Mouse (Mus musculus): ENCODE measurements around the gene Atf7. TPM values are rescaled to one million over a fixed set of nuclear protein-coding genes. Genes with fewer than 3 reads are reported as not detected.

The Atf7 gene
- total RNA-seq, 2 experiments from 2014 or later = 45.6 to 49.2 TPM

DNA sequence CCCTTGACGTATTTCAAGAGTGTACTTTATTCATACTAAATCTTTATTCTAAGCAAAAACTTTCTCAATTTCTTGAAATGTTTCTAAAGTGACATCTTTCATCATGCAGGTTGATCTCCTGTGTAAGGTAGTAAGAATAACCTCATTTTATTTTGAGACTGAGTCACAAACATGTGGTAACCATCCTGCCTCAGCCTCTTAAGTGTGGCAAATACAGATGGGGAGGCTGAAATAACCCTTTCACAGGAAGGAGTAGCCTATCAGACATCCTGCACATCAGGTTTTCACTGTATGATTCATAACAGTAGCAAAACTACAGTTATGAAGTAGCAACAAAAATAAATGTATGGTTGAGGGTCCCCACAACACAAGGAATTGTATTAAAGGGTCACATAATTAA is 69.7 kb downstream of the Atf7 start:
- DNase-seq (ENCODE audit: low spot score in 2 of 2) = no peak

GRCm38 (mm10) chr15:102552599-102552998 is 72.7 kb downstream of the Atf7 start:
- DNase-seq (ENCODE audit: low spot score in 2 of 2) = no peak

DNA sequence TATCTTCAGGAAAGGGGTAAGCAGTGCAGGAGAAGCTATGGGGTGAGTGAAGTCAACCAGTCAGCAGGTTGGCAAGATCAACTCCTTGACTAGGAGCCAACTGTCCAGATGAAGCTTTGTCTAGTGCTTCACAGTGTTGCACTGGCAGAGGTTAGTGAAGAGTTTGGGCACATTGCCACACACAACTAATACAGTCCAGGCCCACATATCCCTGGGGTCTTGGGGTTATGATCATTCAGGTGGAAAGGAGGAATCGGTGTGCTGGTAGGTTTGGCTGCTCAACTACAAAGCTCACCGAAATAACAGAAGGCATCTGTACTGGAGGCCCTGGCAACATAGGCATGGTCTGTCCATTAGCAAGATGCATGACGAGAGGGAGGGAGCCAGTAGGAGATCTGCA is 77.8 kb downstream of the Atf7 start:
- DNase-seq (ENCODE audit: low spot score in 2 of 2) = peak; percentile 46 to 60

GRCm38 (mm10) chr15:102546677-102547427 is 78.4 kb downstream of the Atf7 start:
- peak; percentile 82 to 95 for DNase-seq (ENCODE audit: low spot score in 2 of 2)

GRCm38 (mm10) chr15:102546246-102546645 is 79.0 kb downstream of the Atf7 start:
- DNase-seq (ENCODE audit: low spot score in 2 of 2) = no peak

DNA sequence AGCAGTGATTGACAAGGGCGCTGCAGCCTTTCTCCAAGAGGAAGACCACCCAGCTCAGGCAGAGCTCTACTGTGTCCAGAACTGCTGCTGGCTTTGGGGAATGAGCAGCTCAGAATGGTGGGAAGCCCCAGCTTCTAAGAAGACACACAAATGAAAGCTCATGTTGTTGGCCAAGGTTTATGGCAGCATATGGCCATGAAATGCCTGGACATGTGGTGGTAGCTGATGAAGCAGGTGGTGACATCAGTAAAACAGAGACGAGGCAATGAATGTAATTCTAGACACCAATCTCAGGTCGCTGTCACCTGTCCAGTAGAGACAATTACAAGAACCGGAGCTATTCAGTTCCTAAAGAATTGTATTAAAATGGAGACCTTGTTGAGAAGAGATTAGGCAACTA is 80.5 kb downstream of the Atf7 start:
- peak in 1 of 2 experiments; percentile 72 for DNase-seq (ENCODE audit: low spot score in 2 of 2)

GRCm38 (mm10) chr15:102533926-102534325 is 91.3 kb downstream of the Atf7 start:
- no peak for DNase-seq (ENCODE audit: low spot score in 2 of 2)

- DNase-seq (ENCODE audit: low spot score in 2 of 2) = no peak
Observed at GRCm38 (mm10) chr15:102532106-102532900, 93.0 kb downstream of the Atf7 start.

DNA sequence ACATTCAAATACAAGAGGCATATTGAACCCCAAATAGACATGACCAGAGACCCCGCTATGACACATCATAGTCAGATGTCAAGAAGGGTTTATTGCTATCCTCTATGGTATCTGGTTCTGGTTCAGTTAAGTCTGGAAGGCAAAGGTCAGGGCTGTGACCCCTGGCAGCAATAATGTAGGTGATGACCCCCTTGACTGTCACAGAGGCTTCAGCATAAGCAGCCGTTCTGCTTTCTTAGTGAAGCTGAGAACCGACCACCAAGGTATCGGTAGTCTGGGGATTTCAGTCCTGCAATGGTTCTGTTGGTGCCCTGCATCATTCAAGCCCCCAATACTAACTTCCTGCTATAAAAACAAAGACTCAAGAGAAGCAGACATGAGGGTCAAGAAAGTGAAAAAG is 93.7 kb downstream of the Atf7 start:
- DNase-seq (ENCODE audit: low spot score in 2 of 2) = no peak

DNA sequence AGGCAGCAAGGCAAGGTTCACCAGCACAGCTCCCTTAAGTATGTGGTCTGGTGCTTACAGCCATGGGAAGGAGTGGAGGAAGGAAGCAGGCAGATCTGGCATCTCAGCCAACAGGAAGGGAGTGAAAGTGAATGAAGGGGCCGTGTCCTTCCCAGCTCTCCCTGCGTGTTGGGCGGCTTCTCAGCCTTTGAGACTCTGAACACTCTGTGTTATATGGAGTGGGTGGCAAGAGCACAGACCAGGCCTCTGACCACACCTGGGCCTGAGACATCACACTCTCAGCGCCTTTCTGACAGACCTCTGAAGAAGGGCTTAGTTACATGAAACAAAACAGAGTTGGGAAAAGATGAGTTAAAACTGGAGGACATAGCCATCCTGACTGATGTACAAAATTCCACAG is 94.7 kb downstream of the Atf7 start:
- DNase-seq (ENCODE audit: low spot score in 2 of 2) = no peak

GRCm38 (mm10) chr15:102528396-102528795 is 96.9 kb downstream of the Atf7 start:
- no peak for DNase-seq (ENCODE audit: low spot score in 2 of 2)

GRCm38 (mm10) chr15:102527936-102528335 is 97.3 kb downstream of the Atf7 start:
- DNase-seq (ENCODE audit: low spot score in 2 of 2) = no peak

DNA sequence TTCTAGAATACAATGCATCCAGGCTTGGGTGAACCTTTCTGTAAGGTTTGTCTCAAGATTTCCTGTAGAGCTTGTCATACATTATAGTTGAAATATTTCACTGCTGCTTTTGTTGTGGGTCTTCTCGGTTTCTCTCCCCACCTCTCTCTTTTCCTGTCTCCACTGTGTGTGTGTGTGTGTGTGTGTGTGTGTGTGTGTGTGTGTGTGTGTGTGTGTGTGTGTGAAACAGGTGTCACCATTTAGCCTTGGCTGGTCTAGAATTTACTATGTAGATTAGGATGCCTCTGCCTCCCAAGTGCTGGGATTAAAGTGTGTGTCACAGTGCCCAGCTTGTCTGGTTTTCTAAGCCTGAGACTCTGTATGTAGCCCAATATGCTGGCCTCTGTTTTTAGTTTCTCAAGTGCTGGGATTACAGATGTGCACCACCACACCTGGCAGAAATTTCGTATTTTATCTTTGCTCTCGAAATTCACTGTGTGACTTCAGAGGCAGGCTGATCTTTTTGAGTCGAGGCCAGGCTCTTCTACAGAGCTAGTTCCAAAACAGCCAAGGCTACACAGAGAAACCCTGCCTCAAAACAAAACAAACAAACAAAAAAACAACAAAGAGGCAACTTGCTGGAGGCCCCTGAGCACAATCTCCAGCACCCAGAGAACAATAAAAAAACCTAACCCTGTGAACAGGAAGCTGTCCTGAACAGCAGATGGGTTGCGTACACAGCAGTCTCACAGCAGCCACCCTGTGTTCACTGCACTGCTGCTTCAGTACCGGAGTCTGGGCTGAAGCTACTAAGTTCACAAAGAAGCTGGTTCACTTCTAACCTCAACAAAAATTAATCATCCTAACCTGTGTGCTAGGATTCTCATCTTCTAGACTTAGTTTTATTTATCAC is 98.9 kb downstream of the Atf7 start:
- DNase-seq (ENCODE audit: low spot score in 2 of 2) = no peak

DNA sequence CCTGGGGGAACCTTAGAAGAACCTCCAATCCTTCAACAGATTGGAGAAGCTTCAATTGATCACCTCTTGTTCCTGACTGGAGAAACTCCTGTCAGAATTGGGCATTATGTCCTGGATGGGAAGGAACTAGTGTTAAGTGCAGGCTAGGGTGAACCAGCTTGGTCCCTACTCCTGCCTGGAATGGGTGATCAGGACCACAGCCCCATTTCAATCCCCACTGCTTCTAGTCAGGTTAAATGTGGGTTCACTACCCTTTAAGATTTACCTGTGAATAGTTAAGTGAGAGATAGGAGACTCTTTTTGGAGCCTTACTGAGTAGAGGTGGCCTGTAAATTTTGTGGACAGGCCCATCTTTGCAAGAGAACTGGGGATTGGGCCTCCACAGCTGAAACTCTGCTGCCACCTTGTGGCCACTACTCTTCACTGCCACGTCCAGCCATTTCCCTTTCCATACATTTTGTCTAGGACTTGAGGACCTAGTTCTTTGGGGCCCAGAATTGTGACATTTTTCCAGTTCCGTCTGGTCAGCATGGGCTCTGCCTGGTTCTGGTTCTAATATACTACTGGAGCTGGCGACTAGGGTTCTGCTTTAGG is 100.3 kb downstream of the Atf7 start, which contains the start of gene Npff:
Gene Npff, minus strand, starts transcription at position 51 of the 594 bp plus-strand sequence.
- peak; percentile 78 to 83 for DNase-seq (ENCODE audit: low spot score in 2 of 2)

DNA sequence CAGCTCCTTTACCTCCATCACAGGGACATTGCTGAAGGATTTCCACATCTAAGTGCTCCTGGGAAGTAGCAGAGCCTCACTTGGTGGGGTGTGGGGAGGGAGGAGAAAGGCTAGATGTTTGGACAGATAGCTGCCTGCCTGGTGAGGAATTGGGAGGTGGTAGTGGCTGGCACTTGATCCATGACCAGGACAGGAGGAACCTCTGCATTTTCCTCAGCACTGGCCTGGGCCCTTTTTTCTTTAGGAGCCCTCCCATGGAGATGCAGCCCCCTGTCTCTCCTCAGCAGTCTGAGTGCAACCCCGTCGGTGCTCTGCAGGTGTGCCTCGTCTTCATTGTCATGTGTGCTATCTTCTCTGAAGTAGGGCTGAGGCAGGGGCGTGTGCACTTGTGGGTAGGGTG is 103.8 kb downstream of the Atf7 start:
- DNase-seq (ENCODE audit: low spot score in 2 of 2) = no peak

- DNase-seq (ENCODE audit: low spot score in 2 of 2) = no peak
Observed at GRCm38 (mm10) chr15:102520416-102520815, 104.8 kb downstream of the Atf7 start.

DNA sequence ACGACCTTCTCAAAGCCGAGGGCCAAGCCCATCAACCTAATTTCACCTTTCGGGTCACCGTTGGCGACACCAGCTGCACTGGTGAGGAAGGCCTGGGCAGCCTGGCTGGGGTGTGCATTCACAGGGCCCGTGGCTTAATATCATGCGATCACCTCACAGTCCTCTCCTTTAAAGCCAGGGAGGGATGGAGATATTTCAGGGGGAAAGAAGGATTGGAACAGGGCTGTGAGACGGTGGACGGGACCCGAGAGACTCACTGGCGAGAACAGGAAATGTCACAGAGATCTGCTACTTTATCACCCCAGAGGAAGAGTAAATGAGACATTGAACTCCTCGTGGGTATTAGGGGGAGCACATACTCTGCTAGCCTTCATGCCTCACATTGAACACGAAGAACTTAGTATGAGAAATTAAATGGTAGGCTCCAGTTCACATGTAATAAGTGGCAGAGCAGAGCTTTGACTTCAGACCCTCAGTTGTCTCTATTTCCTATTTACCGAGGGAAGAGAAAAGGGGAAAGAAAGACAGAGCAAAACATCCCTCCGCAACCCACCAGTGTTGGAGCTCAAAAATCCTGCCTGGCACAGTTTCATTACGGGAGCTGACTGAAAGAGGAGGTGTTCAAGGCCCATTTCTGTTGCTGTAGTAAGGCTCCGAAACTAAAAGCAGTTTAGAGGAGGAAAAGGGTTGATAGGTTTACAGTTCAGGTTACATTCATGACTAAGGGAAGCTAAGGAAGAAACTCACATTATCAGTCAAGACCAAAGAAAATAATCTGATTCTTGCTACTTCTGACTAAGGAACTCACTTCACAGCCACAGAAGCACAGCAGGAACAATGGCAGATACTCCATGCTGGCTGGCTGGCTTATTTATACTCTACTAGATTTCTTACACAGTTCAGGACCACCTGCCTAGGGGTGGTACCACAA is 105.8 kb downstream of the Atf7 start:
- DNase-seq (ENCODE audit: low spot score in 2 of 2) = no peak

DNA sequence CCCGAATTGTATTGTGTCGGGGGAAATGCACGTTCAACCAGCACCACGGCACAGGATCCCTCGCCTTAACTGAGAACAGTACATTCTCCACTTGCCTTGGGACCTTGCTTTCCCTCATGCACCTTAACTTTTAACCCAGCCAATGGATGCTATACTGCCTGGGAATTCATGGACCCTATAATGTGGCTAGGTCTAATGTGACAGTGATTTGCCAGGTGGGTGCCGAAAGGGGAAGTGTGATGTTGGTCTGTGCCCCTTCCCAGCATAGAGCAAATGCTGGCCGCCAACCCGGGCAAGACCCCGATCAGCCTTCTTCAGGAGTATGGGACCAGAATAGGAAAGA is 106.4 kb downstream of the Atf7 start:
- DNase-seq (ENCODE audit: low spot score in 2 of 2) = no peak

GRCm38 (mm10) chr15:102517976-102518858 is 107.0 kb downstream of the Atf7 start, which contains the start of gene Tarbp2:
Gene Tarbp2 (plus strand): TSS chr15:102518192.
- DNase-seq (ENCODE audit: low spot score in 2 of 2) = peak; percentile 99 to 100
